Mouse (Mus musculus) cerebellum, adult 2 months (tissue): ENCODE measurements at regions not wholly inside any gene's neighbourhood (a gene's known extent, or its start where the extent isn't known, plus 50 kb on each side); places are given as distances from the start of the nearest gene placed in this dataset.

Source experiments
- DNase-seq, 2 experiments: peaks; one replicate each; pipeline ENCODE4 v3.0.0; 2021
- H3K27ac ChIP-seq: fragments of 200-500 bp; 2 replicates; pipeline ENCODE4 v1.5.1; 2012; ENCODE audit warnings: low read length, control low read depth, inconsistent platforms; ENCODE audit not compliant: insufficient read depth
- H3K27me3 ChIP-seq: fragments of 200-500 bp; 2 replicates; pipeline ENCODE4 v1.6.1; 2012; ENCODE audit warnings: inconsistent platforms, mild to moderate bottlenecking, low read length, moderate library complexity; ENCODE audit not compliant: control insufficient read depth, insufficient read depth
- H3K4me1 ChIP-seq: fragments of 200-500 bp; 2 replicates; pipeline ENCODE4 v1.6.1; 2011; ENCODE audit warnings: low read length; ENCODE audit not compliant: control insufficient read depth, insufficient read depth
- H3K4me3 ChIP-seq: fragments of 200-500 bp; replicated peaks from 2 replicates; pipeline ENCODE3; 2011; ENCODE audit warnings: mild to moderate bottlenecking, low read depth, low read length, control low read depth; ENCODE audit not compliant: insufficient read depth
- CTCF ChIP-seq: fragments of 200-500 bp; IDR thresholded peaks from 2 replicates; pipeline ENCODE4 v1.5.1; 2011; ENCODE audit warnings: low read depth, mild to moderate bottlenecking, control low read depth, low read length, moderate library complexity, borderline replicate concordance; ENCODE audit not compliant: insufficient read depth
- POLR2A ChIP-seq: fragments of 200-500 bp; IDR thresholded peaks from 2 replicates; pipeline ENCODE4 v1.6.1; 2011; ENCODE audit warnings: low read length, control low read depth, borderline replicate concordance; ENCODE audit not compliant: insufficient read depth
- WGBS: fragments of 180-500 bp; shearing (Covaris S2); methylation state at CpG from one replicate; pipeline ENCODE4 v1.1.7; 2018; 5-methylcytosine and 5-hydroxymethylcytosine counted together

GRCm38 (mm10) chr7:111277703-111278102 lies 194.9 kb upstream of the Eif4g2 start:
- H3K27ac ChIP-seq, result no peak overlapping the region
- H3K4me3 ChIP-seq, result no peak overlapping the region
- DNase-seq, result no peak
- H3K4me1 ChIP-seq, result no peaks in the 10 kb centered on the region
- TF ChIP-seq POLR2A, result no peak
- TF ChIP-seq CTCF, result no peak
- H3K27me3 ChIP-seq, result no peaks in the 10 kb centered on the region
- 93% methylated on average over 3 of the region's 3 CpGs for WGBS

GRCm38 (mm10) chr7:111273839-111274238 lies 191.0 kb upstream of the Eif4g2 start:
- Histone ChIP-seq H3K4me1 (no peaks in the 10 kb centered on the region), H3K27ac (no peak overlapping the region), H3K27me3 (no peaks in the 10 kb centered on the region), H3K4me3 (no peak overlapping the region)
- 95% methylated on average over 5 of the region's 5 CpGs for WGBS
- TF ChIP-seq POLR2A (no peak), CTCF (no peak)
- no peak for DNase-seq

- TF ChIP-seq CTCF (no peak), POLR2A (no peak)
- H3K27ac ChIP-seq, result no peak overlapping the region
- H3K27me3 ChIP-seq, result no peaks in the 10 kb centered on the region
- no peak for DNase-seq
- H3K4me1 ChIP-seq, result no peaks in the 10 kb centered on the region
- 64% methylated on average over 4 of the region's 4 CpGs for WGBS
- H3K4me3 ChIP-seq, result no peak overlapping the region
These were observed 188.0 kb upstream of the Eif4g2 start for GRCm38 (mm10) chr7:111270874-111271273.

- Histone ChIP-seq H3K4me1 (no peaks in the 10 kb centered on the region), H3K27me3 (no peaks in the 10 kb centered on the region), H3K4me3 (no peak overlapping the region), H3K27ac (no peak overlapping the region)
- WGBS, result 99% methylated on average over 2 of the region's 2 CpGs
- TF ChIP-seq CTCF (no peak), POLR2A (no peak)
- no peak for DNase-seq
These were observed 185.4 kb upstream of the Eif4g2 start for GRCm38 (mm10) chr7:111268197-111268596.

- no peaks in the 10 kb centered on the region for H3K4me1 ChIP-seq
These were observed 180.5 kb upstream of the Eif4g2 start for GRCm38 (mm10) chr7:111263302-111263701.

GRCm38 (mm10) chr7:111259630-111260574 lies 177.1 kb upstream of the Eif4g2 start:
- WGBS, result 74% methylated on average over 11 of the region's 11 CpGs
- TF ChIP-seq POLR2A, result no peak
- Histone ChIP-seq H3K27me3 (no peaks in the 10 kb centered on the region), H3K27ac (no peak overlapping the region), H3K4me1 (no peaks in the 10 kb centered on the region), H3K4me3 (no peak overlapping the region)
- DNase-seq, result no peak

More at GRCm38 (mm10) chr7:111263302-111263701, 180.5 kb upstream of the Eif4g2 start:
- Histone ChIP-seq H3K4me3 (no peak overlapping the region), H3K27ac (no peak overlapping the region), H3K27me3 (no peaks in the 10 kb centered on the region)
- 83% methylated on average over 1 of the region's 1 CpGs for WGBS
- TF ChIP-seq CTCF (no peak), POLR2A (no peak)
- no peak for DNase-seq

DNA sequence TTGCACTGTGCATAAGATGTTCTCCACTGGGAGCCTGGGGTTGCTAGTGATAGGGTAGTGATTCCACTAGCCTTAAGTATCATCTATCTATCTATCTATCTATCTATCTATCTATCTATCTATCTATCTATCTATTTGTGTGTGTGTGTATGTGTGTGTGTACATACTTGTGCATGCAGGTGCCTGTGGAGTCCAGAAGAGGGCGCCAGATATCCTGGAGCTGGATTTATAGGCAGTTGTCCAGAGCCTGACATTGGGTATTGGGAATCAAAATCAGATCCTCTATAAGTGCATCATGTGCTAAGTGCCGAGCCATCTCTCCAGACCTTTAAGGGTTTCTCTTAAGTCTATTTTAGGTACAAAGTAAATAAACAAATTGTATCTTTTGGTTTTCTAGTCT lies 175.0 kb upstream of the Eif4g2 start:
- Histone ChIP-seq H3K27me3 (no peaks in the 10 kb centered on the region), H3K4me1 (no peaks in the 10 kb centered on the region), H3K27ac (no peak overlapping the region), H3K4me3 (no peak overlapping the region)
- 91% methylated on average over 2 of the region's 2 CpGs for WGBS
- DNase-seq, result no peak
- TF ChIP-seq POLR2A (no peak), CTCF (no peak)

DNA sequence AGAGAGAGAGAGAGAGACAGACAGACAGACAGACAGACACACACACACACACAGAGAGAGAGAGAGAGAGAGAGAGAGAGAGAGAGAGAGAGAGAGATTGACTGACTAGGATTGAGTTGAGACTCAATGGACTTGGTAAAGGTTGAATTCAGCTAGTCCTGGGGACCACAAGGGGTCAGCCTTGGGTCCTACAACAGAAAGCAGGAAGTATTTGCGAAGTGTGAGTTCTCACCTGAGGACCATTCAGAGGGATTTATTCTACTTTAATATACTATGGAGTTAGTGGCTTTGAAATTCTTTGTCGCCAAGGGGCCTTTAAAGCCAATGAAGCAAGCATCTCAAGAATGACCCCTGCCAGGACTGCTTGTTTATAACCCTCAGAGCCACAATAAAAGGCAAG lies 173.4 kb upstream of the Eif4g2 start:
- H3K27ac ChIP-seq, result no peak overlapping the region
- TF ChIP-seq CTCF (no peak), POLR2A (no peak)
- no peaks in the 10 kb centered on the region for H3K4me1 ChIP-seq
- WGBS, result 79% methylated on average over 2 of the region's 2 CpGs
- no peak for DNase-seq
- no peak overlapping the region for H3K4me3 ChIP-seq
- H3K27me3 ChIP-seq, result no peaks in the 10 kb centered on the region
